Mouse (Mus musculus): ENCODE data around the gene Eno3. TPM values are rescaled to one million over a fixed set of nuclear protein-coding genes. Genes with fewer than 3 reads are reported as not detected.

Gene Eno3
- polyA plus RNA-seq, 1 experiment from 2014 or later = 12.8 TPM

DNA sequence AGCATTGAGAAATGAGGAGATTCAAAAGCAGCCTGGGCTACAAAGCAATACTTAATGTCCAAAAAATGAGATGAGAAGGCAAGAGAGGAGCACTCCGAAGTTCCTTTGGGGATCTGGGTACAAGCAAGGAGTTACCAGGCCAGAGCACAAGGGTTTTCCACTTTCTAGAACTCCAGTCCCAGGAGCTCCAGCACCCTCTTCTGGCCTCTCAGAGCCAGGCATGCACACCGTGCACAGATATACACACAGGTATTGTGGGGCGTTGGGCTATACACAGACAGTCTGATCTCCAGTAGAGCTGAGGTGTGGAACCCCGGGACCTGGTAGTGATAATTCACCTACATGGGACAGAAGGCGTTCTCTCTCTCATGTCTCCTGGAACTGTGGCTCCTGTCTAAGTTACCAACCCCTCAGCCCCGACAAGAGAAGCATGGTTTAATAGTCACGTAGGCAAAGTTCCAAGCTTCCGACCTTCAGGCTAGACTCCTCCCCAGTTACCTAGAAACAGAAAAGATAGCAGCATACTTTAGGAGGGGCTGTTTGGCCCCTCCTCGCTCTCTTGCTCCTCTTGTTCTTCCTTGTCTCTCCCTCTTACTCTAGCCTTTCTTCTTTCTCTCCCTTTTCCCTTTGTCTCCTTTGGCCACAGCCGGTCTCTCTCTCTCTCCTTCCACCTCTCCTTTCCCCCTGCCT is 33.8 kb upstream of the Eno3 start:
- WGBS = 67% methylated on average over 10 of the region's 10 CpGs

DNA sequence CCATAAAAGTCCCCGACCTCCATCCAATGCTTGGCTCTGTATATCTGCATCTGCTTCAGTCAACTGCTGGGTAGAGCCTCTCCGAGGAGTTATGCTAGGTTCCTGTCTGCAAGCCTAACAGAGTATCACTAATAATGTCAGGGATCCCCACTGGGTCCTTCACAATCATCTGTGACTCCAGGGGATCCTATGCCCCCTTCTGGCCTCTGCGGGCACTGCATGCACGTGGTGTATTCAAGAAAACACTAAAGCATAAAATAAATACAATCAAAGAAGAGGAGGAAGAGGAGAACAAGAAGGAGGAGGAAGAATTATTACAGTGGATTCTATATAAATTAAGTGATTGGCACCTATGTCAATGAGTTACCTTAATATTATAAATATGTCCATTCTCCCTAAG is 31.5 kb upstream of the Eno3 start:
- Histone ChIP-seq H3K9me3 (ENCODE audit: control insufficient read depth, low read length) (no peaks in the 10 kb centered on the region), H3K4me2 (ENCODE audit: low read depth, low read length) (no peak overlapping the region), H3K9ac (ENCODE audit: low read depth, low read length) (no peak overlapping the region), H3K4me3 (ENCODE audit: low read length) (no peak overlapping the region), H3K4me1 (ENCODE audit: control insufficient read depth, insufficient read depth, low read length) (peaks cover 7% of the 10 kb centered on the region; the same call in 1 of the 2 replicates), H3K27ac (ENCODE audit: low read length) (no peak overlapping the region), H3K27me3 (replicated peaks; ENCODE audit: control insufficient read depth, insufficient read depth, low read length) (no peaks in the 10 kb centered on the region), H3K36me3 (ENCODE audit: control insufficient read depth, insufficient read depth, low read length) (no peaks in the 10 kb centered on the region)
- WGBS = 48% methylated on average over 4 of the region's 4 CpGs
- ATAC-seq = no peak

More for the DNA sequence above, 33.8 kb upstream of the Eno3 start:
- no peak overlapping the region for H3K27ac ChIP-seq (ENCODE audit: low read length)
- H3K4me3 ChIP-seq (ENCODE audit: low read length) = no peak overlapping the region
- no peaks in the 10 kb centered on the region for H3K9me3 ChIP-seq (ENCODE audit: control insufficient read depth, low read length)
- H3K4me1 ChIP-seq (ENCODE audit: control insufficient read depth, insufficient read depth, low read length) = peaks cover 7% of the 10 kb centered on the region; the same call in 1 of the 2 replicates
- H3K4me2 ChIP-seq (ENCODE audit: low read depth, low read length) = no peak overlapping the region
- peak; percentile 46 for ATAC-seq
- H3K9ac ChIP-seq (ENCODE audit: low read depth, low read length) = no peak overlapping the region
- no peaks in the 10 kb centered on the region for H3K36me3 ChIP-seq (ENCODE audit: control insufficient read depth, insufficient read depth, low read length)
- no peaks in the 10 kb centered on the region for H3K27me3 ChIP-seq (replicated peaks; ENCODE audit: control insufficient read depth, insufficient read depth, low read length)

GRCm38 (mm10) chr11:70626877-70627276 is 30.1 kb upstream of the Eno3 start:
- H3K9me3 ChIP-seq (ENCODE audit: control insufficient read depth, low read length) = no peaks in the 10 kb centered on the region
- no peaks in the 10 kb centered on the region for H3K27me3 ChIP-seq (replicated peaks; ENCODE audit: control insufficient read depth, insufficient read depth, low read length)
- H3K27ac ChIP-seq (ENCODE audit: low read length) = no peak overlapping the region
- H3K4me3 ChIP-seq (ENCODE audit: low read length) = no peak overlapping the region
- no peaks in the 10 kb centered on the region for H3K36me3 ChIP-seq (ENCODE audit: control insufficient read depth, insufficient read depth, low read length)
- H3K4me1 ChIP-seq (ENCODE audit: control insufficient read depth, insufficient read depth, low read length) = peaks cover 4% of the 10 kb centered on the region; the same call in 1 of the 2 replicates
- H3K4me2 ChIP-seq (ENCODE audit: low read depth, low read length) = no peak overlapping the region
- WGBS = 55% methylated on average over 4 of the region's 4 CpGs
- no peak overlapping the region for H3K9ac ChIP-seq (ENCODE audit: low read depth, low read length)
- 0 out of 2 replicates have a peak, but pooled peaks have one; percentile 23 for ATAC-seq

DNA sequence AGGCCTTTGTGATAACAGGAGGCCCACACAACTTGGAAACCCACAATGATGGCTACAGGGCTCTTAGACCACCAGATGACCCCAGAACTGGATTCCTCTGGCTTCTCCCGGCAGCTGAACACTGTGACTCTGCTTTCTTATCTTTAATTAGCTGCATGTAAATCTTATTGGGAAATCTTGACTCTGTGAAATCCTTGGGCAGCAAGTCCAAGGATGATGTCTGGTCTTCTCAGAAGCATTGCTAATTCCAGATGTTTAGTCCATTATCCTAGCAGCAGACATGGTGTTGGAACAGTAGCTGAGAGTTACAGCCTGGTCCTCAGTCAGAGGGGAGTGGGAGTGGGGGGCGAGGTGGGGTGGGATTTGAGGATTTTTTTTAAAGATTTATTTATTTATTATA is 28.6 kb upstream of the Eno3 start:
- Histone ChIP-seq H3K4me3 (ENCODE audit: low read length) (no peak overlapping the region), H3K9ac (ENCODE audit: low read depth, low read length) (no peak overlapping the region), H3K4me2 (ENCODE audit: low read depth, low read length) (no peak overlapping the region), H3K4me1 (ENCODE audit: control insufficient read depth, insufficient read depth, low read length) (no peaks in the 10 kb centered on the region), H3K27ac (ENCODE audit: low read length) (no peak overlapping the region), H3K9me3 (ENCODE audit: control insufficient read depth, low read length) (no peaks in the 10 kb centered on the region), H3K36me3 (ENCODE audit: control insufficient read depth, insufficient read depth, low read length) (no peaks in the 10 kb centered on the region), H3K27me3 (replicated peaks; ENCODE audit: control insufficient read depth, insufficient read depth, low read length) (no peaks in the 10 kb centered on the region)
- 58% methylated on average over 2 of the region's 2 CpGs for WGBS
- ATAC-seq = no peak

DNA sequence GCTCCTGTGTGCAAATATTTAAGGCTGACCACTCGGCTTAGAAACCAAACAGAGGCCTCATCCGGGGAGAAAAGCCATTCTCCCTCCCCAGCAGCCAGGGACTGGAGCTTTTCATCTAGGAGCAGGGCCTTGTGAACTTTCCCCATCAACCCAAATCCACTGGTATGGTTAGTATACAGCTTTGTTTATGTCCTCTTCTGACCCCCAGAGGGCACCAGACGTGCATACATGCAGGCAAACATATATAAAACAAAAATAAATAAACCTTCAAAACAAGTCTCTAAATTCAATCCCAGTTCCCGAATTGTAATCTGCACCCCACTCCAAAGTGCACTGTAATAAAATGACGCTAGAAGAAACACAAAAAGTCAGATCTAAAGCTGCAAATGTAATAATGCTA is 27.4 kb upstream of the Eno3 start:
- no peaks in the 10 kb centered on the region for H3K4me1 ChIP-seq (ENCODE audit: control insufficient read depth, insufficient read depth, low read length)
- no peak for ATAC-seq
- no peaks in the 10 kb centered on the region for H3K36me3 ChIP-seq (ENCODE audit: control insufficient read depth, insufficient read depth, low read length)
- no peak overlapping the region for H3K9ac ChIP-seq (ENCODE audit: low read depth, low read length)
- WGBS = 41% methylated on average over 5 of the region's 5 CpGs
- no peaks in the 10 kb centered on the region for H3K9me3 ChIP-seq (ENCODE audit: control insufficient read depth, low read length)
- no peak overlapping the region for H3K4me3 ChIP-seq (ENCODE audit: low read length)
- no peaks in the 10 kb centered on the region for H3K27me3 ChIP-seq (replicated peaks; ENCODE audit: control insufficient read depth, insufficient read depth, low read length)
- H3K27ac ChIP-seq (ENCODE audit: low read length) = no peak overlapping the region
- H3K4me2 ChIP-seq (ENCODE audit: low read depth, low read length) = no peak overlapping the region

GRCm38 (mm10) chr11:70630129-70630528 is 26.9 kb upstream of the Eno3 start:
- peak; percentile 60; the same call in 1 of the 2 replicates for ATAC-seq
- Histone ChIP-seq H3K4me1 (ENCODE audit: control insufficient read depth, insufficient read depth, low read length) (no peaks in the 10 kb centered on the region), H3K27ac (ENCODE audit: low read length) (no peak overlapping the region), H3K4me3 (ENCODE audit: low read length) (no peak overlapping the region), H3K9ac (ENCODE audit: low read depth, low read length) (no peak overlapping the region), H3K4me2 (ENCODE audit: low read depth, low read length) (no peak overlapping the region), H3K36me3 (ENCODE audit: control insufficient read depth, insufficient read depth, low read length) (no peaks in the 10 kb centered on the region), H3K27me3 (replicated peaks; ENCODE audit: control insufficient read depth, insufficient read depth, low read length) (no peaks in the 10 kb centered on the region), H3K9me3 (ENCODE audit: control insufficient read depth, low read length) (no peaks in the 10 kb centered on the region)
- whole genome bisulfite sequencing = 73% methylated on average over 7 of the region's 7 CpGs

DNA sequence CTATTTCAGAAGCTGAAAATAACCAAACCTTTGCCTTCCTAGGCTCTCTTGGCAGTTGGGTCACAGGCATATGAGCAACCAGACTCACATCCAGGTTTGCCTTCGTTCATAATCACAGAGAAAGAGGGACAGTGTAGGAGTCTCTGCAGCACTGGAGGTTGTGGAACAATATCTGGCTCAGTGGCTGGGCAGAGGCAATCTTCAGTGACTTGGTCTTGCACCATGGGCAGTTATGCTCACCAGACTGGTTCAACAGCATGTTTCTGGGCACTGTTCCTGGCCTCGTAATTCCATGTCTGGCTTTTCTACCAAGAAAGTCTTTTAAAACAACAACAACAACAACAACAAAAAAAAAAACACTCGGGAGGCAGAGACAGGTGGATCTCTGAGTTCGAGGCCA is 21.4 kb upstream of the Eno3 start:
- Histone ChIP-seq H3K9me3 (ENCODE audit: control insufficient read depth, low read length) (no peaks in the 10 kb centered on the region), H3K4me1 (ENCODE audit: control insufficient read depth, insufficient read depth, low read length) (no peaks in the 10 kb centered on the region), H3K4me2 (ENCODE audit: low read depth, low read length) (no peak overlapping the region), H3K4me3 (ENCODE audit: low read length) (no peak overlapping the region), H3K27ac (ENCODE audit: low read length) (no peak overlapping the region), H3K27me3 (replicated peaks; ENCODE audit: control insufficient read depth, insufficient read depth, low read length) (no peaks in the 10 kb centered on the region), H3K36me3 (ENCODE audit: control insufficient read depth, insufficient read depth, low read length) (no peaks in the 10 kb centered on the region), H3K9ac (ENCODE audit: low read depth, low read length) (no peak overlapping the region)
- 83% methylated on average over 4 of the region's 4 CpGs for WGBS
- ATAC-seq = no peak

GRCm38 (mm10) chr11:70637764-70638163 is 19.2 kb upstream of the Eno3 start:
- H3K27me3 ChIP-seq (replicated peaks; ENCODE audit: control insufficient read depth, insufficient read depth, low read length) = no peaks in the 10 kb centered on the region
- 92% methylated on average over 1 of the region's 1 CpGs for WGBS
- no peak overlapping the region for H3K9ac ChIP-seq (ENCODE audit: low read depth, low read length)
- H3K4me2 ChIP-seq (ENCODE audit: low read depth, low read length) = no peak overlapping the region
- no peaks in the 10 kb centered on the region for H3K4me1 ChIP-seq (ENCODE audit: control insufficient read depth, insufficient read depth, low read length)
- ATAC-seq = no peak
- no peak overlapping the region for H3K4me3 ChIP-seq (ENCODE audit: low read length)
- H3K9me3 ChIP-seq (ENCODE audit: control insufficient read depth, low read length) = no peaks in the 10 kb centered on the region
- H3K36me3 ChIP-seq (ENCODE audit: control insufficient read depth, insufficient read depth, low read length) = no peaks in the 10 kb centered on the region
- H3K27ac ChIP-seq (ENCODE audit: low read length) = no peak overlapping the region

DNA sequence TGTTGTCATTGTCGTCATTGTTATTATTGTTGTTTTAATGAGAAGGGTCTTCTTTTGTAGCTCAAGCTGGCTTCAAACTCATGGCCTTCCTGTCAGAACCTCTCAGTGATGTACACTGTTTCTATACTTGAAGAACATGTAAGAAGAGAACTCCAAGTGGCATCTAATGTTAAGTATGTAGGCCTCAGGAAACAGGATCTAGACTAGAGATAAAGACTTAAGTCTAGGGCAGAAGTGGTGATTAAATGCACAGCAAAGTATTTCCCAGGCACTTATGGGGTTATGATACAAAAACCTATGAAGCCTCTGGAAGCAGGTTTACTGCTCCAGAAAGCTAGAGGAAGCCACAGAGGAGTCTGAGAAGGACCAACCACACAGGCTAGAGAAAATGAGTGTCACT is 18.7 kb upstream of the Eno3 start:
- WGBS = 79% methylated on average over 1 of the region's 1 CpGs
- no peak overlapping the region for H3K4me3 ChIP-seq (ENCODE audit: low read length)
- no peak overlapping the region for H3K4me2 ChIP-seq (ENCODE audit: low read depth, low read length)
- no peaks in the 10 kb centered on the region for H3K9me3 ChIP-seq (ENCODE audit: control insufficient read depth, low read length)
- H3K4me1 ChIP-seq (ENCODE audit: control insufficient read depth, insufficient read depth, low read length) = no peaks in the 10 kb centered on the region
- no peaks in the 10 kb centered on the region for H3K27me3 ChIP-seq (replicated peaks; ENCODE audit: control insufficient read depth, insufficient read depth, low read length)
- no peak for ATAC-seq
- no peak overlapping the region for H3K9ac ChIP-seq (ENCODE audit: low read depth, low read length)
- H3K27ac ChIP-seq (ENCODE audit: low read length) = no peak overlapping the region
- H3K36me3 ChIP-seq (ENCODE audit: control insufficient read depth, insufficient read depth, low read length) = no peaks in the 10 kb centered on the region
